Mouse (Mus musculus) small intestine, adult 2 months (tissue): ENCODE measurements around the gene Dnajc13. TPM values are rescaled to one million over a fixed set of nuclear protein-coding genes. Genes with fewer than 3 reads are reported as not detected.

Experiments used
- H3K27ac ChIP-seq: fragments of 200-500 bp; 2 replicates; pipeline ENCODE4 v1.5.1; 2012; ENCODE audit warnings: low read depth, low read length, control low read depth, inconsistent platforms; ENCODE audit not compliant: insufficient read depth
- H3K27me3 ChIP-seq: fragments of 200-500 bp; 2 replicates; pipeline ENCODE4 v1.6.1; 2012; ENCODE audit warnings: mild to moderate bottlenecking, moderate library complexity, low read length, inconsistent platforms; ENCODE audit not compliant: control insufficient read depth, insufficient read depth
- H3K36me3 ChIP-seq: fragments of 200-500 bp; 2 replicates; pipeline ENCODE4 v1.6.1; 2012; ENCODE audit warnings: mild to moderate bottlenecking, low read length, control low read depth, inconsistent platforms; ENCODE audit not compliant: control insufficient read depth, insufficient read depth
- H3K4me1 ChIP-seq: fragments of 200-500 bp; 2 replicates; pipeline ENCODE4 v1.6.1; 2012; ENCODE audit warnings: low read length, inconsistent platforms, mixed read lengths; ENCODE audit not compliant: control insufficient read depth, insufficient read depth, insufficient read length
- H3K4me3 ChIP-seq: fragments of 200-500 bp; 2 replicates; pipeline ENCODE4 v1.5.1; 2012; ENCODE audit warnings: low read depth, mild to moderate bottlenecking, control low read depth, inconsistent platforms, low read length, moderate library complexity
- CTCF ChIP-seq: fragments of 200-500 bp; IDR thresholded peaks from 2 replicates; pipeline ENCODE4 v1.5.1; 2012; ENCODE audit warnings: low read depth, mild to moderate bottlenecking, control low read depth, inconsistent platforms, low read length, moderate library complexity, mixed read lengths; ENCODE audit not compliant: insufficient replicate concordance, insufficient read length; ENCODE audit errors: extremely low read depth
- POLR2A ChIP-seq: fragments of 200-500 bp; IDR thresholded peaks from 2 replicates; pipeline ENCODE4 v1.6.1; 2012; ENCODE audit warnings: low read depth, mild to moderate bottlenecking, control low read depth, inconsistent platforms, low read length, moderate library complexity
- WGBS: fragments of 180-500 bp; shearing (Covaris S2); methylation state at CpG from one replicate; pipeline ENCODE4 v1.1.7; 2018; 5-methylcytosine and 5-hydroxymethylcytosine counted together
- polyA plus RNA-seq: library from polyadenylated mRNA; depleted of rRNA; stranded (reverse); fragments of >200 nt; gene quantifications from 2 replicates; pipeline ENCODE4 v1.2.3, GENCODE M21; 2012

Dnajc13 gene
- polyA plus RNA-seq, 1 experiment: 58.5 TPM

DNA sequence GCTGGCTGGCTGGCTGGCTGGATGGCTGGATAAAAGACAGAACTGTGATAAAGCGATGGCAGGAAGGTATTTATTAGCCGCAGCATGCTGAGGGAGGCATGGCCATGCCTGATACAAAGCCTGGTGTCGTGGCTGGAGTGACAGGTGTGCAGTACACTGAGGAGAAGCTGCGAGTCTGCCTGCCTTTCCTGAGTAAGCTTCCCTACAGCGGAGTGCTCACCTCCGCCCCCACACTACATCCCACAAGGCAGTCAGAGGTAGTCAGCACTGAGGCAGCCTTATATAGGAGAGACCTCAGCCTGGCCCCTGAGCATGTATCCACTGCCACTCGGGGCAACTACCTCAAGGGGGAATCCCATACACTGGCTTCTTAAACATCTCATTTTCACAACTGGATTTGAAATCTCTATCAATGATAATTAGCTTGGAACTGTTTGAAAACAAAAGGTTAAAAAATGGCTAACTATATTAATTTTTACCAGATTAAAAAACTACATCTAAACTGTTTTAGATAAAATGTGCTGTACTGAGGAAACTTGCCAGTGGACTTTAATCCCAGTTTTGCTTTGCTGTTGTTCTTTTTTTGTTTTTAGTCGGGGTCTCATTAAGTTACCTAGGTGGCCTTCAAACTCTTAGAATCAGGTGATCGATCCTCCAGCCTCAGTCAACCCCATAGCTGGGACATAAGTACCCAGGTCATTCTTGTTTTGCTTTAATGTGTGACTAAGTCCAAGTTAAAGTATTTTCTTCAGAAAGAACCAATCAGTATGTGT lies 8.1 kb downstream of the Dnajc13 start:
- 46% methylated on average over 9 of the region's 9 CpGs for WGBS
- no peak overlapping the region for H3K27ac ChIP-seq

DNA sequence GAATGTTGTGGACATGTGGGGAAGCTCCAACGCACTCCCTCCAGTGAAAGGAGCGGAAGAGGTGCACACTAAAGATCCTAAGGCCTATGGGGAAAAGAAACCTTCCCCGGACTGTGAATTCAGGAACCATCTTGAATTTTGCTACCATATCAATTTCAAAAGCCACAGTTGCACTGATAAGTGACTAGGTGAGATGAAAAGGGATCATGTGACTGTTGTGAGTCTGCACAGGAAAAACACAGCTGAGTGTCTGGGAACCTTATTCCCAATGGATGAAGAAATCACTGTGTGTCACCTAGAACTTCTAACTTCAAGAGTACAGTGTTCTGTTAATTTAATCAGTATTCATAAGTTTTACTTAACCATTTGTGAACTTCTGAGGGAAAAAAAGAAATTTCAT lies 10.1 kb downstream of the Dnajc13 start:
- no peaks in the 10 kb centered on the region for H3K27me3 ChIP-seq
- H3K27ac ChIP-seq: no peak overlapping the region
- no peak overlapping the region for H3K4me3 ChIP-seq
- WGBS: 79% methylated on average over 3 of the region's 3 CpGs
- H3K36me3 ChIP-seq: no peaks in the 10 kb centered on the region
- TF ChIP-seq CTCF: no peak
- no peak for TF ChIP-seq POLR2A
- H3K4me1 ChIP-seq: peaks cover 12% of the 10 kb centered on the region

More for the DNA sequence above, 8.1 kb downstream of the Dnajc13 start:
- TF ChIP-seq POLR2A: no peak
- no peak for TF ChIP-seq CTCF
- no peak overlapping the region for H3K4me3 ChIP-seq
- 0 out of 2 replicates have a peak, but pooled peaks cover under 1% of the 10 kb centered on the region for H3K36me3 ChIP-seq
- H3K4me1 ChIP-seq: peaks cover 6% of the 10 kb centered on the region; the same call in 1 of the 2 replicates
- no peaks in the 10 kb centered on the region for H3K27me3 ChIP-seq

DNA sequence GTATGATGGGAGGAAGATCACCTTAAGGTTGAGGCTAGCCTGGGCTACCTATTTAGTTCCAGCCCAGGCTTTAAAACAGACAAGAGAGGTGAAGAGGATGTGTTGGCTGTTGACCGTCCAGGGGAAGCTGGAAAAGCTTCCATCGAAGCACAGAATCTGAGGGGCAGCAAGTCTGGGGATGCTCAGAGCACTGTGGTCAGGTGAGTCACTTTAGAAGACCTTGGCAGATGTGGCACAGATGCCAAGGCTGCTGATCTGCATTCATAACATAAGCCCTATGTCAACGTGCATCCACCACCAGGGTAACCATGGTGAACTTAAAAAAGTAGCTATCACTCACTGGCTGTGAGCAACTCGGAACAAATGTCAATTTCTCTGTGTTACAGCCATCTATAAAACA lies 11.0 kb downstream of the Dnajc13 start:
- peaks cover 14% of the 10 kb centered on the region for H3K4me1 ChIP-seq
- no peaks in the 10 kb centered on the region for H3K27me3 ChIP-seq
- TF ChIP-seq CTCF (no peak), POLR2A (no peak)
- H3K4me3 ChIP-seq: no peak overlapping the region
- no peak overlapping the region for H3K27ac ChIP-seq
- no peaks in the 10 kb centered on the region for H3K36me3 ChIP-seq
- WGBS: 74% methylated on average over 4 of the region's 4 CpGs

DNA sequence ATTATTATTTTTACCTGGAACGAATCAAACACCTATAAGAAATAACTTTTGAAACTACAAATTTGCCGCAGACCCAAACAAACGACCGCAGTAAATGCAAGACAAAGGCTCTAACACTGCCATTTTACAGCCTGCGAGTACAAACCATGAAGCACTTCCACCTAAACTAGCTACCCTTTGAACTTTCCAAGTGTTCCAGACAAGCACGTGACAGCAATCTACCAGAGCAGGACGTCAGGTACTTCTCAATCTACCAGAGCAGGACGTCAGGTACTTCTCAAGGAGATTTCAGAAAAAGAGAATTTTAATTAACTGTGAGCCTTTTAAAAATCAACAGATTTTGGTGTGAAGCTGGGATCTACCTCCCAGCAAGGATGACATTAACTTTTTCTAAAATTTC lies 11.6 kb downstream of the Dnajc13 start:
- 33% methylated on average over 8 of the region's 8 CpGs for WGBS
- H3K27me3 ChIP-seq: no peaks in the 10 kb centered on the region
- H3K27ac ChIP-seq: 0 out of 2 replicates have a peak overlapping the region, but pooled peaks have one; percentile 10
- peaks cover 15% of the 10 kb centered on the region for H3K4me1 ChIP-seq
- TF ChIP-seq CTCF (no peak), POLR2A (no peak)
- H3K4me3 ChIP-seq: no peak overlapping the region
- no peaks in the 10 kb centered on the region for H3K36me3 ChIP-seq

DNA sequence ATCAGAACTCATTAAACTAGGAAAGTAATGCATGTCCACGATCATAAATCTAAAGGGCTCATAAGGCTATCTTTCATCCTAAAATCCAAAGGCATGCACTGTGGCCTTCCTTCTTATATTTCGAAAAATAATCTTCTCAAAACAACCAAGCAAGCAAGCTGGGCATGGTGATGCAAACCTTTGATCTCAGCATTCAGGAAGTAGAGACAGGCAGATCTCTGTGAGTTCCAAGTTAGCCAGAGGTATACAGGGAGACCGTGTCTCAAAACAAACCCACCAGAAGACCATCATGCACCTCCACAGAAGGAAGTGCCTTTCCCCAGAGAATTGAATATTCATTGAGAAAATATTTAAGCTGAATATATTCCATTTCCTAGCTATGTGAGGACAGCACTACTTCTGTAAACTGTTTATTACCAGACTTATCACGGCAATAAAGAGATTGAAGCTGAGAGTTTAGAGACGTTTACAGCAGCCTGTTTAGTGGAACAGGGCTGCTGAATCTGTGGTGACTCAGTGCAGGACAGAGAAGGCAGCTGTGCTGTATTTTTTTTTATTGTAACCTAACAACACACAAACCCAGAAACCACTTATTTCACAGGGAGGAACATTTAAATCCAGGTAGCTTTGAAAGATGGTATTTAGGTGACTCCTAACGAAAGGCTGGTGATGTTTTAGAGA lies 15.3 kb downstream of the Dnajc13 start:
- WGBS: 19% methylated on average over 6 of the region's 6 CpGs
- TF ChIP-seq POLR2A (no peak), CTCF (no peak)
- peaks cover 17% of the 10 kb centered on the region for H3K4me1 ChIP-seq
- H3K27ac ChIP-seq: peak overlapping the region; percentile 63
- no peaks in the 10 kb centered on the region for H3K27me3 ChIP-seq
- H3K4me3 ChIP-seq: no peak overlapping the region
- H3K36me3 ChIP-seq: 0 out of 2 replicates have a peak, but pooled peaks cover 3% of the 10 kb centered on the region

DNA sequence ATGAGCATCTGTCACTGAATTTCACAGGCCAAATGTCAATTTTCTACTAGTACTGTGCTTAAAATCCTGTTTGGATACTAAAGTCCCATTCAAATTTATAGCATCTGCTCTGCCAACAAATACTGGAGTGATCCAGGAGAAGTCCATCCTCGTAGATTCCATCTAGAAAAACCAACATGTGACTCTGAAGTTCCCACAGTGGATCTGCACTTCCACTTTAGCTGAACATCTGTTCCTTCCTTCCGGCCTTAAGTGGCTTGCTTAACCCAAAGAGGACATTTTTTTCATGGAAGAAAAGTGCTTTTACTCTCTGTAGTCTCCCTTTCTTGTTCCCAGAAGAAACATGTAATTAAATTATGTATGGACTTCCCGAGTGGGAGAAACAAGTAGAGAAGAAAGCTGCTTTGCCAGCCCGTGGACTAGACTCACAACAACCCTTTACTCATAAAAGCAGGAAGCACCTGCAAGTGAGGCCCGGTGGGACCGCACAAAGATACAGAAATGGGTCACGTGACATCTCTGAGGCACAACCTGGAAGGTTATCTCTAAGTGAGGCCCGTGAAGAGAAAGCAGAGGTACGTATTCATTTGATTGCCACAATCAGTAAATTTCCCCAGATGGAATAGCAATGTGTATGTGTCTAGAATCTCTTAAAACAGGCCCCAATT lies 18.8 kb downstream of the Dnajc13 start:
- Histone ChIP-seq H3K27me3 (no peaks in the 10 kb centered on the region), H3K27ac (no peak overlapping the region), H3K36me3 (peaks cover 8% of the 10 kb centered on the region), H3K4me3 (no peak overlapping the region), H3K4me1 (peaks cover 12% of the 10 kb centered on the region)
- TF ChIP-seq CTCF (no peak), POLR2A (no peak)
- WGBS: 34% methylated on average over 9 of the region's 9 CpGs
